Mouse (Mus musculus): Measurements from ENCODE around the gene Aldh1l1. TPM values are rescaled to one million over a fixed set of nuclear protein-coding genes. Genes with fewer than 3 reads are reported as not detected.

Aldh1l1 gene
- total and polyA plus RNA-seq, 3 experiments: 0.04 to 0.14 TPM; not detected in 1

GRCm38 (mm10) chr6:90475176-90475853 lies 10.9 kb upstream of the Aldh1l1 start:
- H3K4me1 ChIP-seq (ENCODE audit: control insufficient read depth in 1 of 2, insufficient read depth in 2 of 2, low read length in 2 of 2): no peaks in the 10 kb centered on the region
- H3K79me2 ChIP-seq (ENCODE audit: control insufficient read depth, insufficient read depth, low read length, poor library complexity): no peaks in the 10 kb centered on the region
- no peaks in the 10 kb centered on the region; a peak in 1 of 4 replicates for H3K27me3 ChIP-seq (ENCODE audit: control insufficient read depth in 1 of 2, insufficient read depth in 2 of 2, low read length in 2 of 2)
- no peak for DNase-seq (ENCODE audit: low read depth, low spot score)
- no peak for TF ChIP-seq KAT2A (conservative IDR thresholded peaks at IDR 0.05; ENCODE audit: low read depth, low read length)
- no peak for TF ChIP-seq NRF1 (IDR thresholded peaks at IDR 0.05; ENCODE audit: insufficient read depth, low read depth, low read length, poor library complexity, severe bottlenecking)
- TF ChIP-seq GABPA (IDR thresholded peaks at IDR 0.05; ENCODE audit: low read depth, low read length): no peak
- TF ChIP-seq SIN3A (IDR thresholded peaks at IDR 0.05; ENCODE audit: low read length): no peak
- no peak for TF ChIP-seq E2F4 (IDR thresholded peaks at IDR 0.05; ENCODE audit: borderline replicate concordance, low read depth, low read length)
- no peaks in the 10 kb centered on the region for H3K36me3 ChIP-seq (ENCODE audit: control insufficient read depth in 1 of 2, insufficient read depth in 2 of 2, low read length in 2 of 2)
- H3K4me3 ChIP-seq (ENCODE audit: control insufficient read depth in 1 of 2, insufficient read depth in 1 of 2, low read depth in 2 of 2, low read length in 2 of 2): no peak overlapping the region
- no peak overlapping the region for H3K9ac ChIP-seq (ENCODE audit: control insufficient read depth, low read depth, low read length, poor library complexity, severe bottlenecking)
- no peak overlapping the region for H3K27ac ChIP-seq (ENCODE audit: control insufficient read depth, low read depth, low read length)
- H3K9me3 ChIP-seq (replicated peaks; ENCODE audit: insufficient read depth, low read length): no peaks in the 10 kb centered on the region

DNA sequence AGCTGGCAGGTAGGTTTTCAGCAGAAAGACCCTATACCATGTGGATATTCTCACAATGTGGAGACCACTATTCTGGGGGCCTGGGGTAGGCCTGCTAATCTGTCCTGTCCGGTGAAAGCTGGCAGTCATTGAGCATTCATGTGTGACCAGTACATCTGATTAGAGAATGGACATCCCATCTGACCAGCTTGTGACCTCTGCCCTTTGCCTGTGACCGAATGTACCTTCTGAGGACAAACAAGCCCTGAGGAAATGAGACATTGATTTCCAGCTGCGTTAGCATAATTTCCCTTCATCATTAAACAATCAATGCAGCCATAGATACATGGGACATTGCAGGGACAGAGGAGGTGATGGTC lies 10.4 kb upstream of the Aldh1l1 start:
- no peak for DNase-seq (ENCODE audit: low read depth, low spot score)
- Histone ChIP-seq H3K27me3 (ENCODE audit: control insufficient read depth in 1 of 2, insufficient read depth in 2 of 2, low read length in 2 of 2) (no peaks in the 10 kb centered on the region; a peak in 1 of 4 replicates), H3K36me3 (ENCODE audit: control insufficient read depth in 1 of 2, insufficient read depth in 2 of 2, low read length in 2 of 2) (no peaks in the 10 kb centered on the region), H3K27ac (ENCODE audit: control insufficient read depth, low read depth, low read length) (no peak overlapping the region), H3K9ac (ENCODE audit: control insufficient read depth, low read depth, low read length, poor library complexity, severe bottlenecking) (no peak overlapping the region), H3K4me3 (ENCODE audit: control insufficient read depth in 1 of 2, insufficient read depth in 1 of 2, low read depth in 2 of 2, low read length in 2 of 2) (no peak overlapping the region), H3K79me2 (ENCODE audit: control insufficient read depth, insufficient read depth, low read length, poor library complexity) (no peaks in the 10 kb centered on the region), H3K9me3 (replicated peaks; ENCODE audit: insufficient read depth, low read length) (no peaks in the 10 kb centered on the region), H3K4me1 (ENCODE audit: control insufficient read depth in 1 of 2, insufficient read depth in 2 of 2, low read length in 2 of 2) (no peaks in the 10 kb centered on the region)
- no peak for TF ChIP-seq BHLHE40 (IDR thresholded peaks at IDR 0.05; ENCODE audit: borderline replicate concordance, low read depth, low read length)
- TF ChIP-seq ZC3H11A (IDR thresholded peaks at IDR 0.05; ENCODE audit: low read depth, low read length): no peak
- TF ChIP-seq TAL1 (IDR thresholded peaks at IDR 0.05; ENCODE audit: low read length): no peak
- no peak for TF ChIP-seq MAX (IDR thresholded peaks at IDR 0.05; ENCODE audit: low read length)
- no peak for TF ChIP-seq SIN3A (IDR thresholded peaks at IDR 0.05; ENCODE audit: low read length)
- TF ChIP-seq CHD1 (IDR thresholded peaks at IDR 0.05; ENCODE audit: low read depth, low read length): no peak
- TF ChIP-seq MYC (IDR thresholded peaks at IDR 0.05; ENCODE audit: low read depth, low read length): no peak
- TF ChIP-seq POLR2AphosphoS5 (IDR thresholded peaks at IDR 0.05; ENCODE audit: borderline replicate concordance, low read depth, low read length): no peak
- no peak for TF ChIP-seq ELF1 (IDR thresholded peaks at IDR 0.05; ENCODE audit: low read depth, low read length)
- TF ChIP-seq MAZ (IDR thresholded peaks at IDR 0.05; ENCODE audit: low read depth, low read length): no peak
- TF ChIP-seq TCF12 (IDR thresholded peaks at IDR 0.05; ENCODE audit: low read depth, low read length): no peak
- no peak for TF ChIP-seq GATA1 (IDR thresholded peaks at IDR 0.05; ENCODE audit: low read depth, low read length)
